Mouse (Mus musculus) intestine, postnatal 0 days (tissue): ENCODE measurements at regions not wholly inside any gene's neighbourhood (a gene's known extent, or its start where the extent isn't known, plus 50 kb on each side); places are given as distances from the start of the nearest gene placed in this dataset.

Experiments used
- ATAC-seq: fragments of 200-750 bp; cut with Nextera tagmentation; 2 replicates; pipeline ENCODE4 v1.8.0; 2017; ENCODE audit warnings: mild to moderate bottlenecking, moderate TSS enrichment, moderate library complexity
- H3K27ac ChIP-seq: fragments of 300-500 bp; sonication (generic); 2 replicates; pipeline ENCODE4 v1.5.1; 2014; ENCODE audit warnings: mild to moderate bottlenecking, low read depth, low read length, moderate library complexity
- H3K27me3 ChIP-seq: fragments of 300-500 bp; sonication (generic); replicated peaks from 2 replicates; pipeline ENCODE4 v1.6.1; 2014; ENCODE audit warnings: low read length, mixed read lengths; ENCODE audit not compliant: control insufficient read depth, insufficient read depth
- H3K36me3 ChIP-seq: fragments of 300-500 bp; sonication (generic); 2 replicates; pipeline ENCODE4 v1.6.1; 2014; ENCODE audit warnings: mild to moderate bottlenecking, moderate library complexity; ENCODE audit not compliant: control insufficient read depth, insufficient read depth
- H3K4me1 ChIP-seq: fragments of 300-500 bp; sonication (generic); replicated peaks from 2 replicates; pipeline ENCODE4 v1.6.1; 2014; ENCODE audit warnings: antibody characterized with exemption, low read length, mixed read lengths; ENCODE audit not compliant: control insufficient read depth, insufficient read depth
- H3K4me2 ChIP-seq: fragments of 300-500 bp; sonication (generic); replicated peaks from 2 replicates; pipeline ENCODE4 v1.6.1; 2014; ENCODE audit warnings: low read depth, mild to moderate bottlenecking, moderate library complexity
- H3K4me3 ChIP-seq: fragments of 300-500 bp; sonication (generic); 2 replicates; pipeline ENCODE4 v1.5.1; 2014; ENCODE audit warnings: low read depth, low read length
- H3K9ac ChIP-seq: fragments of 300-500 bp; sonication (generic); 2 replicates; pipeline ENCODE4 v1.6.1; 2014; ENCODE audit warnings: mild to moderate bottlenecking, low read depth, low read length
- H3K9me3 ChIP-seq: fragments of 300-500 bp; sonication (generic); 2 replicates; pipeline ENCODE4 v1.6.1; 2016; ENCODE audit warnings: mixed run types; ENCODE audit not compliant: control insufficient read depth
- CTCF ChIP-seq: sonication (generic); IDR thresholded peaks from 2 replicates; pipeline ENCODE4 v1.5.1; 2016; ENCODE audit warnings: low read depth, mild to moderate bottlenecking, control low read depth, antibody characterized with exemption, moderate library complexity
- WGBS: fragments of 180-500 bp; shearing (Covaris S2); extraction: QIAGEN DNeasy Blood & Tissue Kit; methylation state at CpG from one replicate; pipeline ENCODE4 v1.1.7; 2014; 5-methylcytosine and 5-hydroxymethylcytosine counted together

- 46% methylated on average over 8 of the region's 8 CpGs for WGBS
- no peak for TF ChIP-seq CTCF
- Histone ChIP-seq H3K27ac (no peak overlapping the region), H3K36me3 (no peaks in the 10 kb centered on the region), H3K9ac (no peak overlapping the region), H3K9me3 (no peaks in the 10 kb centered on the region), H3K4me1 (no peaks in the 10 kb centered on the region), H3K4me3 (no peak overlapping the region), H3K4me2 (no peak overlapping the region), H3K27me3 (no peaks in the 10 kb centered on the region)
- no peak for ATAC-seq
Observed at GRCm38 (mm10) chr9:46586818-46587217, 267.0 kb upstream of the 4931429L15Rik start.

GRCm38 (mm10) chr9:46581844-46582243 lies 262.1 kb upstream of the 4931429L15Rik start:
- H3K36me3 ChIP-seq = no peaks in the 10 kb centered on the region
- TF ChIP-seq CTCF = no peak
- no peak for ATAC-seq
- WGBS = 51% methylated on average over 4 of the region's 4 CpGs
- no peaks in the 10 kb centered on the region for H3K4me1 ChIP-seq
- no peak overlapping the region for H3K4me3 ChIP-seq
- H3K9me3 ChIP-seq = peaks cover 7% of the 10 kb centered on the region; the same call in 1 of the 2 replicates
- no peak overlapping the region for H3K27ac ChIP-seq
- no peak overlapping the region for H3K4me2 ChIP-seq
- no peak overlapping the region for H3K9ac ChIP-seq
- no peaks in the 10 kb centered on the region for H3K27me3 ChIP-seq

- Histone ChIP-seq H3K4me1 (no peaks in the 10 kb centered on the region), H3K4me2 (no peak overlapping the region), H3K9me3 (no peaks in the 10 kb centered on the region), H3K4me3 (no peak overlapping the region), H3K27ac (no peak overlapping the region), H3K27me3 (no peaks in the 10 kb centered on the region), H3K36me3 (no peaks in the 10 kb centered on the region), H3K9ac (no peak overlapping the region)
- no peak for TF ChIP-seq CTCF
- no peak for ATAC-seq
- 80% methylated on average over 4 of the region's 4 CpGs for WGBS
Observed at GRCm38 (mm10) chr9:46562301-46562700, 242.5 kb upstream of the 4931429L15Rik start.

- WGBS = 89% methylated on average over 5 of the region's 5 CpGs
- H3K27me3 ChIP-seq = no peaks in the 10 kb centered on the region
- no peak overlapping the region for H3K9ac ChIP-seq
- H3K4me3 ChIP-seq = no peak overlapping the region
- H3K4me2 ChIP-seq = no peak overlapping the region
- no peak for ATAC-seq
- TF ChIP-seq CTCF = no peak
- H3K27ac ChIP-seq = no peak overlapping the region
- H3K36me3 ChIP-seq = no peaks in the 10 kb centered on the region
- no peaks in the 10 kb centered on the region for H3K9me3 ChIP-seq
- no peaks in the 10 kb centered on the region for H3K4me1 ChIP-seq
Observed at GRCm38 (mm10) chr9:46558481-46558880, 238.7 kb upstream of the 4931429L15Rik start.

GRCm38 (mm10) chr9:46557781-46558180 lies 238.0 kb upstream of the 4931429L15Rik start:
- Histone ChIP-seq H3K36me3 (no peaks in the 10 kb centered on the region), H3K27ac (no peak overlapping the region), H3K27me3 (no peaks in the 10 kb centered on the region), H3K9me3 (no peaks in the 10 kb centered on the region), H3K4me2 (no peak overlapping the region), H3K9ac (no peak overlapping the region), H3K4me3 (no peak overlapping the region), H3K4me1 (no peaks in the 10 kb centered on the region)
- 42% methylated on average over 5 of the region's 5 CpGs for WGBS
- TF ChIP-seq CTCF = no peak
- no peak for ATAC-seq

GRCm38 (mm10) chr9:46555156-46555555 lies 235.4 kb upstream of the 4931429L15Rik start:
- Histone ChIP-seq H3K4me1 (no peaks in the 10 kb centered on the region), H3K9me3 (no peaks in the 10 kb centered on the region), H3K27ac (no peak overlapping the region), H3K4me2 (no peak overlapping the region), H3K27me3 (no peaks in the 10 kb centered on the region), H3K9ac (no peak overlapping the region), H3K36me3 (no peaks in the 10 kb centered on the region), H3K4me3 (no peak overlapping the region)
- no peak for ATAC-seq
- TF ChIP-seq CTCF = no peak
- WGBS = 59% methylated on average over 6 of the region's 6 CpGs

GRCm38 (mm10) chr9:46554586-46555152 lies 234.9 kb upstream of the 4931429L15Rik start:
- 75% methylated on average over 6 of the region's 6 CpGs for WGBS
- TF ChIP-seq CTCF = no peak
- Histone ChIP-seq H3K36me3 (no peaks in the 10 kb centered on the region), H3K9me3 (no peaks in the 10 kb centered on the region), H3K4me2 (no peak overlapping the region), H3K27me3 (no peaks in the 10 kb centered on the region), H3K4me3 (no peak overlapping the region), H3K27ac (no peak overlapping the region), H3K4me1 (no peaks in the 10 kb centered on the region), H3K9ac (no peak overlapping the region)
- ATAC-seq = no peak
